Mouse (Mus musculus): ENCODE data around the gene Prokr1. TPM values are rescaled to one million over a fixed set of nuclear protein-coding genes. Genes with fewer than 3 reads are reported as not detected.
A peak's percentile ranks its signal among the peaks of the same experiment; 100 is the strongest.

Gene Prokr1
- total and polyA plus RNA-seq, 2 experiments: 0.04 to 0.09 TPM

- Histone ChIP-seq H3K79me2 (ENCODE audit: control insufficient read depth, insufficient read depth, low read length) (no peaks in the 10 kb centered on the region), H3K4me1 (ENCODE audit: control insufficient read depth, insufficient read depth, low read length) (peaks cover 2% of the 10 kb centered on the region; the same call in 1 of the 2 replicates), H3K36me3 (ENCODE audit: control insufficient read depth, insufficient read depth, low read length) (no peaks in the 10 kb centered on the region), H3K27me3 (ENCODE audit: control insufficient read depth, insufficient read depth, low read length) (no peaks in the 10 kb centered on the region), H3K27ac (replicated peaks; ENCODE audit: insufficient read depth, low read depth, low read length) (no peak overlapping the region), H3K4me3 (ENCODE audit: insufficient read depth, low read depth, low read length) (no peak overlapping the region), H3K9ac (ENCODE audit: low read depth, low read length) (no peak overlapping the region)
- DNase-seq (ENCODE audit: extremely low read depth, low read depth, low spot score): peak; percentile 37
- no peak for TF ChIP-seq CTCF (IDR thresholded peaks at IDR 0.05; ENCODE audit: low read depth, low read length)
- no peak for TF ChIP-seq POLR2A (IDR thresholded peaks at IDR 0.05; ENCODE audit: extremely low read depth, insufficient read depth, low read length)
- 42% methylated on average over 1 of the region's 1 CpGs for WGBS
Observed at GRCm38 (mm10) chr6:87545331-87546217, 45.0 kb downstream of the Prokr1 start.

- H3K4me1 ChIP-seq (ENCODE audit: control insufficient read depth, insufficient read depth, low read length): peaks cover 2% of the 10 kb centered on the region; the same call in 1 of the 2 replicates
- TF ChIP-seq CTCF (IDR thresholded peaks at IDR 0.05; ENCODE audit: low read depth, low read length): no peak
- TF ChIP-seq POLR2A (IDR thresholded peaks at IDR 0.05; ENCODE audit: extremely low read depth, insufficient read depth, low read length): no peak
- 8% methylated on average over 9 of the region's 9 CpGs for WGBS
- H3K27me3 ChIP-seq (ENCODE audit: control insufficient read depth, insufficient read depth, low read length): no peaks in the 10 kb centered on the region
- no peak overlapping the region for H3K9ac ChIP-seq (ENCODE audit: low read depth, low read length)
- no peaks in the 10 kb centered on the region for H3K36me3 ChIP-seq (ENCODE audit: control insufficient read depth, insufficient read depth, low read length)
- H3K27ac ChIP-seq (replicated peaks; ENCODE audit: insufficient read depth, low read depth, low read length): peak overlapping the region; percentile 41; the same call in 1 of the 2 replicates
- H3K4me3 ChIP-seq (ENCODE audit: insufficient read depth, low read depth, low read length): no peak overlapping the region
- no peaks in the 10 kb centered on the region for H3K79me2 ChIP-seq (ENCODE audit: control insufficient read depth, insufficient read depth, low read length)
- peak; percentile 95 for DNase-seq (ENCODE audit: extremely low read depth, low read depth, low spot score)
Observed at GRCm38 (mm10) chr6:87542027-87542426, 48.5 kb downstream of the Prokr1 start.

GRCm38 (mm10) chr6:87541171-87541571 lies 49.4 kb downstream of the Prokr1 start:
- peaks cover 2% of the 10 kb centered on the region; the same call in 1 of the 2 replicates for H3K4me1 ChIP-seq (ENCODE audit: control insufficient read depth, insufficient read depth, low read length)
- no peaks in the 10 kb centered on the region for H3K79me2 ChIP-seq (ENCODE audit: control insufficient read depth, insufficient read depth, low read length)
- WGBS: 82% methylated on average over 6 of the region's 6 CpGs
- H3K27me3 ChIP-seq (ENCODE audit: control insufficient read depth, insufficient read depth, low read length): no peaks in the 10 kb centered on the region
- H3K4me3 ChIP-seq (ENCODE audit: insufficient read depth, low read depth, low read length): no peak overlapping the region
- DNase-seq (ENCODE audit: extremely low read depth, low read depth, low spot score): peak; percentile 28
- no peaks in the 10 kb centered on the region for H3K36me3 ChIP-seq (ENCODE audit: control insufficient read depth, insufficient read depth, low read length)
- no peak overlapping the region; the same call in 1 of the 2 replicates for H3K27ac ChIP-seq (replicated peaks; ENCODE audit: insufficient read depth, low read depth, low read length)
- H3K9ac ChIP-seq (ENCODE audit: low read depth, low read length): no peak overlapping the region
- TF ChIP-seq CTCF (IDR thresholded peaks at IDR 0.05; ENCODE audit: low read depth, low read length) (no peak), POLR2A (IDR thresholded peaks at IDR 0.05; ENCODE audit: extremely low read depth, insufficient read depth, low read length) (no peak)

DNA sequence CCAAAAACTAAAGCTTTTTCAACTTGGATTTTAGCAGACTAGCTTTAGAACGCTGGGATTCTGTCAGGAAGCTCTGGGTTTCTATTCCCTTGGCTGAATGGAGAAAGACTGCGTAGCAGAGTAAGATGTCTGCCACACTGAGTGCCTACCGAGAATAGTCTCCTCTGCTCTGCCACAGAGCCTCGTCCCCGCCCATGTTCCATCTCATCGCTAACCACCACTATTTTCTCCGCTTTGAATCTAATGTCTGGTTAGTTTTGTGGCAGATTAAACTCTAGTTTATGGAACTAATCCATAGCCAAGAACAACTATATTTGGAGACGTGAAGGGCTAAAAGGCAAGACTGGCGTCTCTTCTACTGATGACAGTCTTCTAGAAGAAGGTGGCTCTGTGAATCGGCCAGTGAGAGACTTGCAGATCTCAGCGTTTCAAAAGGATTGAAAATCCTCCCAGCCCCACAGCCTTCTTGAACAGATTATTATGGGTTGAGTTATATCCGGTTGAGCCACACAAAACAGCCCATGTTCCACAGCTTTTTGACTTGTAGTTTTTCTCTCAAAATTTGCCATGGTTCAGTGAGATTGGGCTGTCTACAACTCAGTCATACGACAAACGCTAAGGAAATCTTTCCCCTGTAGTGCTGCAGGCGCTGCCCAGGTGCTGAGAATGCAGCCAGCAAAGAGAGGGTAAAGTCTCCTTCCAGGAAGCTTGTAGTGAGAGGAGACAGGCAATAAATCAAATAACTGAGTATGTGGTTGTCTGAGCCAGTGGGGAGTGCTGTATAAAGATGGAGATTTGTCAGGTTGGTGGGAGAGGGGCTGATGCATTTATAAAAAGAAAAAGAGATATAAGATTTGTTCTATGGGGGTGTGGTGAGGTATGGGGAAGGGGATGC lies 51.9 kb downstream of the Prokr1 start:
- TF ChIP-seq POLR2A (IDR thresholded peaks at IDR 0.05; ENCODE audit: extremely low read depth, insufficient read depth, low read length) (no peak), CTCF (IDR thresholded peaks at IDR 0.05; ENCODE audit: low read depth, low read length) (no peak)
- Histone ChIP-seq H3K36me3 (ENCODE audit: control insufficient read depth, insufficient read depth, low read length) (no peaks in the 10 kb centered on the region), H3K79me2 (ENCODE audit: control insufficient read depth, insufficient read depth, low read length) (no peaks in the 10 kb centered on the region), H3K4me1 (ENCODE audit: control insufficient read depth, insufficient read depth, low read length) (peaks cover 2% of the 10 kb centered on the region; the same call in 1 of the 2 replicates), H3K4me3 (ENCODE audit: insufficient read depth, low read depth, low read length) (no peak overlapping the region), H3K9ac (ENCODE audit: low read depth, low read length) (no peak overlapping the region), H3K27ac (replicated peaks; ENCODE audit: insufficient read depth, low read depth, low read length) (no peak overlapping the region), H3K27me3 (ENCODE audit: control insufficient read depth, insufficient read depth, low read length) (no peaks in the 10 kb centered on the region)
- DNase-seq (ENCODE audit: extremely low read depth, low read depth, low spot score): no peak
- WGBS: 85% methylated on average over 15 of the region's 15 CpGs

GRCm38 (mm10) chr6:87537678-87538077 lies 52.9 kb downstream of the Prokr1 start:
- H3K79me2 ChIP-seq (ENCODE audit: control insufficient read depth, insufficient read depth, low read length): no peaks in the 10 kb centered on the region
- H3K27ac ChIP-seq (replicated peaks; ENCODE audit: insufficient read depth, low read depth, low read length): no peak overlapping the region
- no peak overlapping the region for H3K9ac ChIP-seq (ENCODE audit: low read depth, low read length)
- no peaks in the 10 kb centered on the region for H3K36me3 ChIP-seq (ENCODE audit: control insufficient read depth, insufficient read depth, low read length)
- peaks cover 2% of the 10 kb centered on the region; the same call in 1 of the 2 replicates for H3K4me1 ChIP-seq (ENCODE audit: control insufficient read depth, insufficient read depth, low read length)
- no peak overlapping the region for H3K4me3 ChIP-seq (ENCODE audit: insufficient read depth, low read depth, low read length)
- no peak for DNase-seq (ENCODE audit: extremely low read depth, low read depth, low spot score)
- TF ChIP-seq POLR2A (IDR thresholded peaks at IDR 0.05; ENCODE audit: extremely low read depth, insufficient read depth, low read length) (no peak), CTCF (IDR thresholded peaks at IDR 0.05; ENCODE audit: low read depth, low read length) (no peak)
- WGBS: 57% methylated on average over 5 of the region's 5 CpGs
- no peaks in the 10 kb centered on the region for H3K27me3 ChIP-seq (ENCODE audit: control insufficient read depth, insufficient read depth, low read length)

Data from liver, adult 2 months (tissue).